Mouse (Mus musculus): ENCODE data around the gene Fam170b.

- TF ChIP-seq EP300 (IDR thresholded peaks at IDR 0.05; ENCODE audit: low read depth) (no peak), CTCF (IDR thresholded peaks at IDR 0.05; ENCODE audit: low read depth) (no peak)
These were observed 32.1 kb upstream of the Fam170b start for GRCm38 (mm10) chr14:32801662-32802024.

Measured in liver, embryonic 14.5 days (tissue).